In genomic region chr5:129026637-129027036, GRCm38 (mm10) we compare ENCODE assay signal across 1 mouse cellular context.
TF ChIP-seq lines count a peak whose summit lies in the region.

No protein-coding gene starts in this region.

TF ChIP-seq in MEL, 35 proteins besides CTCF, POLR2A, EP300 and RAD21 (continued from another document):
- TF ChIP-seq MAZ (IDR thresholded peaks at IDR 0.05; ENCODE audit: low read depth, low read length) (no peak), ZC3H11A (IDR thresholded peaks at IDR 0.05; ENCODE audit: low read depth, low read length) (no peak), POLR2AphosphoS5 (IDR thresholded peaks at IDR 0.05; ENCODE audit: borderline replicate concordance, low read depth, low read length) (no peak), NRF1 (IDR thresholded peaks at IDR 0.05; ENCODE audit: insufficient read depth, low read depth, low read length, poor library complexity, severe bottlenecking) (no peak), NELFE (IDR thresholded peaks at IDR 0.05; ENCODE audit: low read depth, low read length) (no peak), USF2 (IDR thresholded peaks at IDR 0.05; ENCODE audit: borderline replicate concordance in 1 of 2, insufficient read depth in 1 of 2, low read depth in 1 of 2, low read length in 2 of 2) (no peak), KAT2A (conservative IDR thresholded peaks at IDR 0.05; ENCODE audit: low read depth, low read length) (no peak), JUND (IDR thresholded peaks at IDR 0.05; ENCODE audit: low read depth, low read length) (no peak)
TF ChIP-seq in MEL: peak in this region for 0.
